Mouse (Mus musculus) lung, postnatal 0 days (tissue): ENCODE results near the gene Rab6a.

ENCODE experiments used
- CTCF ChIP-seq: IDR thresholded peaks from 2 replicates; pipeline ENCODE4 v1.5.1; 2016; ENCODE audit warnings: antibody characterized with exemption, mild to moderate bottlenecking
- EP300 ChIP-seq: IDR thresholded peaks from 2 replicates; pipeline ENCODE4 v1.6.1; 2016; ENCODE audit warnings: antibody characterized with exemption, mild to moderate bottlenecking, control low read depth

- TF ChIP-seq CTCF (no peak), EP300 (no peak)
Observed at GRCm38 (mm10) chr7:100642413-100642812, 35.2 kb downstream of the Rab6a start.
